Mouse (Mus musculus) megakaryocyte, embryonic 14.5 days (primary cell): ENCODE data around the gene Serpine1.

Experiments used
- FLI1 ChIP-seq: IDR thresholded peaks from 2 replicates; pipeline ENCODE4 v1.6.1; 2012; ENCODE audit warnings: low read length, inconsistent platforms, mixed read lengths
- GATA1 ChIP-seq: IDR thresholded peaks from 3 replicates; pipeline ENCODE4 v1.6.1; 2012; ENCODE audit warnings: mixed read lengths, low read length, inconsistent platforms, borderline replicate concordance

DNA sequence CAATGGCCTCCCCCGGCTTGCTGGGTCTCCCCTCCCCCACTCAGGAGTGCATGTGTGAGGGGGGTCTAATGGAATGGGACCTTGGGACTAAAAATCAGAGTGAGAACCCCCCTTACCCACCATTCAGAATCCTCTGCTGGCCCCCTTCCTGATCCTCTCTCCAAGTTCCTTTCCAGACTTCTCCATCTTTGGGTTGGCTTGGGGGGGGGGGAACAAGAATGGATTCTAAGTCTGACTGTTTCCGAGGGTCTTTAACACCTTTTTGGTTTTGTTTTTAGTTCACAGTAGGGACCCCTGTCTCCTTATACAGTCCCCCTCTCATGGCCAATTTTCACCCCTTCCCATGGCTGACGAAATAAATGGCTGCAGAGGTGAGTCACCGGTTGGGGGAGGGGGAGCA lies 46.0 kb downstream of the Serpine1 start, which contains the start of gene Vgf:
- TF ChIP-seq GATA1 (no peak), FLI1 (no peak)
